Mouse (Mus musculus) MEL (cell line): ENCODE measurements around the gene Srsf6. TPM values are rescaled to one million over a fixed set of nuclear protein-coding genes. Genes with fewer than 3 reads are reported as not detected.
"Not testable (repeated sequence)": the region's sequence is repeated elsewhere in the genome, so short reads cannot be mapped to it uniquely, and the experiment has no call there.

Experiments
- DNase-seq: peaks from one replicate; pipeline ENCODE4 v3.0.0; 2011; ENCODE audit warnings: low read depth, low spot score
- H3K27ac ChIP-seq: 2 replicates; pipeline ENCODE4 v1.5.1; 2012; ENCODE audit warnings: low read depth, mild to moderate bottlenecking, control low read depth, low read length, moderate library complexity; ENCODE audit not compliant: control insufficient read depth
- H3K27me3 ChIP-seq, 2 experiments: fragments of 150-350 bp in 1 of 2; sonication (generic) in 1 of 2; 2 replicates each; pipeline ENCODE4 v1.6.1; 2012; ENCODE audit warnings: low read length in 2 of 2, mild to moderate bottlenecking in 2 of 2, improper control_type of control experiment in 1 of 2, moderate library complexity in 1 of 2; ENCODE audit not compliant: insufficient read depth in 2 of 2, control insufficient read depth in 1 of 2
- H3K36me3 ChIP-seq, 2 experiments: 2 replicates each; pipeline ENCODE4 v1.6.1; 2012 to 2014; ENCODE audit warnings: low read length in 2 of 2, improper control_type of control experiment in 1 of 2, inconsistent platforms in 1 of 2, mild to moderate bottlenecking in 1 of 2; ENCODE audit not compliant: insufficient read depth in 2 of 2, control insufficient read depth in 1 of 2
- H3K4me1 ChIP-seq, 2 experiments: fragments of 150-350 bp in 1 of 2; sonication (generic) in 1 of 2; 2 replicates each; pipeline ENCODE4 v1.6.1; 2012; ENCODE audit warnings: low read length in 2 of 2, improper control_type of control experiment in 1 of 2, mild to moderate bottlenecking in 1 of 2; ENCODE audit not compliant: insufficient read depth in 2 of 2, control insufficient read depth in 1 of 2
- H3K4me3 ChIP-seq, 2 experiments: fragments of 150-350 bp in 1 of 2; sonication (generic) in 1 of 2; 2 replicates each; pipeline ENCODE4 v1.5.1; 2012; ENCODE audit warnings: low read depth in 2 of 2, low read length in 2 of 2, mild to moderate bottlenecking in 2 of 2, moderate library complexity in 2 of 2, control low read depth in 1 of 2, improper control_type of control experiment in 1 of 2; ENCODE audit not compliant: control insufficient read depth in 1 of 2, insufficient read depth in 1 of 2
- H3K79me2 ChIP-seq: 2 replicates; pipeline ENCODE4 v1.6.1; 2012; ENCODE audit warnings: mild to moderate bottlenecking, low read length, moderate library complexity; ENCODE audit not compliant: control insufficient read depth, poor library complexity, insufficient read depth
- H3K9ac ChIP-seq: 2 replicates; pipeline ENCODE4 v1.6.1; 2012; ENCODE audit warnings: low read depth, mild to moderate bottlenecking, control low read depth, low read length, moderate library complexity; ENCODE audit not compliant: control insufficient read depth, poor library complexity, severe bottlenecking
- H3K9me3 ChIP-seq: fragments of 150-350 bp; sonication (generic); replicated peaks from 2 replicates; pipeline ENCODE4 v1.6.1; 2012; ENCODE audit warnings: mild to moderate bottlenecking, low read length, improper control_type of control experiment, moderate library complexity; ENCODE audit not compliant: insufficient read depth
- BHLHE40 ChIP-seq: IDR thresholded peaks from 2 replicates; pipeline ENCODE4 v1.6.1; 2012; ENCODE audit warnings: low read depth, mild to moderate bottlenecking, inconsistent platforms, low read length, improper control_type of control experiment, borderline replicate concordance
- CHD2 ChIP-seq: IDR thresholded peaks from 2 replicates; pipeline ENCODE4 v1.6.1; 2011; ENCODE audit warnings: low read length, improper control_type of control experiment
- CTCF ChIP-seq, 3 experiments: IDR thresholded peaks in 2 of 3; conservative IDR thresholded peaks in 1 of 3; 2 replicates each; pipeline ENCODE4 v1.5.1; 2011 to 2012; ENCODE audit warnings: low read length in 3 of 3, low read depth in 2 of 3, mild to moderate bottlenecking in 2 of 3, improper control_type of control experiment in 1 of 3, inconsistent platforms in 1 of 3, mixed read lengths in 1 of 3, moderate library complexity in 1 of 3; ENCODE audit not compliant: control insufficient read depth in 1 of 3, insufficient read depth in 1 of 3, poor library complexity in 1 of 3, severe bottlenecking in 1 of 3
- ETS1 ChIP-seq: IDR thresholded peaks from 2 replicates; pipeline ENCODE4 v1.6.1; 2012; ENCODE audit warnings: low read depth, mild to moderate bottlenecking, inconsistent platforms, low read length, improper control_type of control experiment, moderate library complexity
- GABPA ChIP-seq: IDR thresholded peaks from 2 replicates; pipeline ENCODE4 v1.6.1; 2012; ENCODE audit warnings: low read depth, mild to moderate bottlenecking, inconsistent platforms, low read length, improper control_type of control experiment, moderate library complexity
- HCFC1 ChIP-seq: IDR thresholded peaks from 2 replicates; pipeline ENCODE4 v1.6.1; 2012; ENCODE audit warnings: low read depth, mild to moderate bottlenecking, inconsistent platforms, low read length, improper control_type of control experiment, moderate library complexity
- JUND ChIP-seq: IDR thresholded peaks from 2 replicates; pipeline ENCODE4 v1.6.1; 2011; ENCODE audit warnings: low read depth, mild to moderate bottlenecking, improper control_type of control experiment, low read length
- MAFK ChIP-seq: IDR thresholded peaks from 2 replicates; pipeline ENCODE4 v1.6.1; 2011; ENCODE audit warnings: low read depth, mild to moderate bottlenecking, low read length, improper control_type of control experiment, borderline replicate concordance
- MAX ChIP-seq: IDR thresholded peaks from 2 replicates; pipeline ENCODE4 v1.6.1; 2011; ENCODE audit warnings: low read length, improper control_type of control experiment
- MAZ ChIP-seq: IDR thresholded peaks from 2 replicates; pipeline ENCODE4 v1.6.1; 2012; ENCODE audit warnings: low read depth, mild to moderate bottlenecking, inconsistent platforms, low read length, improper control_type of control experiment
- MXI1 ChIP-seq: IDR thresholded peaks from 2 replicates; pipeline ENCODE4 v1.6.1; 2011; ENCODE audit warnings: mild to moderate bottlenecking, low read depth, low read length, improper control_type of control experiment
- POLR2AphosphoS2 ChIP-seq: IDR thresholded peaks from 2 replicates; pipeline ENCODE4 v1.6.1; 2011; ENCODE audit warnings: low read length, improper control_type of control experiment
- POLR2AphosphoS5 ChIP-seq: IDR thresholded peaks from 2 replicates; pipeline ENCODE4 v1.6.1; 2012; ENCODE audit warnings: low read depth, borderline replicate concordance, mild to moderate bottlenecking, inconsistent platforms, low read length, moderate library complexity, mixed read lengths
- RAD21 ChIP-seq: IDR thresholded peaks from 2 replicates; pipeline ENCODE4 v1.6.1; 2011; ENCODE audit warnings: mild to moderate bottlenecking, low read depth, low read length, improper control_type of control experiment
- UBTF ChIP-seq: IDR thresholded peaks from 2 replicates; pipeline ENCODE4 v1.6.1; 2012; ENCODE audit warnings: low read depth, mild to moderate bottlenecking, inconsistent platforms, low read length, improper control_type of control experiment, moderate library complexity, borderline replicate concordance; ENCODE audit not compliant: insufficient read depth
- USF2 ChIP-seq, 2 experiments: IDR thresholded peaks; 2 replicates each; pipeline ENCODE4 v1.6.1; 2011 to 2012; ENCODE audit warnings: improper control_type of control experiment in 2 of 2, low read length in 2 of 2, borderline replicate concordance in 1 of 2, inconsistent platforms in 1 of 2, low read depth in 1 of 2, mild to moderate bottlenecking in 1 of 2; ENCODE audit not compliant: insufficient read depth in 1 of 2
- ZNF384 ChIP-seq: IDR thresholded peaks from 2 replicates; pipeline ENCODE4 v1.6.1; 2012; ENCODE audit warnings: low read depth, mild to moderate bottlenecking, inconsistent platforms, low read length, improper control_type of control experiment
- polyA plus RNA-seq, 2 experiments: library from polyadenylated mRNA; stranded (reverse) in 1 of 2; unstranded in 1 of 2; fragments of >175 nt in 1 of 2; fragments of >200 nt in 1 of 2; gene quantifications; 2 replicates each; pipeline versions ENCODE4 v1.2.1 to v1.2.4; 2012; ENCODE audit warnings: low replicate concordance in 2 of 2, low read depth in 1 of 2; ENCODE audit not compliant: insufficient read length in 2 of 2, insufficient read depth in 1 of 2, missing spikeins in 1 of 2
- total RNA-seq: library from RNA; depleted of rRNA; stranded (reverse); fragments of 300-350 nt; gene quantifications from 2 replicates; pipeline ENCODE4 v1.2.3, GENCODE M21; 2012

The Srsf6 gene
- total and polyA plus RNA-seq, 3 experiments, result 69.2 to 284 (median 173) TPM

GRCm38 (mm10) chr2:162889731-162890130 lies 41.6 kb upstream of the Srsf6 start:
- no peaks in the 10 kb centered on the region for H3K79me2 ChIP-seq
- no peak for DNase-seq
- H3K4me3 ChIP-seq, result no peak overlapping the region
- H3K27me3 ChIP-seq, result no peaks in the 10 kb centered on the region
- H3K9ac ChIP-seq, result no peak overlapping the region
- H3K9me3 ChIP-seq, result no peaks in the 10 kb centered on the region
- H3K36me3 ChIP-seq, result no peaks in the 10 kb centered on the region
- TF ChIP-seq BHLHE40 (no peak), MXI1 (no peak), RAD21 (no peak), CTCF (IDR thresholded peaks at IDR 0.05 in 2 of 3, conservative IDR thresholded peaks at IDR 0.05 in 1 of 3; ENCODE audit: control insufficient read depth in 1 of 3, insufficient read depth in 1 of 3, low read depth in 2 of 3, low read length in 3 of 3, poor library complexity in 1 of 3, severe bottlenecking in 1 of 3) (no peak), JUND (no peak), POLR2AphosphoS5 (no peak), USF2 (IDR thresholded peaks at IDR 0.05; ENCODE audit: borderline replicate concordance in 1 of 2, insufficient read depth in 1 of 2, low read depth in 1 of 2, low read length in 2 of 2) (no peak), CHD2 (no peak), MAFK (no peak), POLR2AphosphoS2 (no peak), UBTF (no peak), ZNF384 (no peak), MAZ (no peak), HCFC1 (no peak), GABPA (no peak), MAX (no peak), ETS1 (no peak)
- H3K4me1 ChIP-seq, result no peaks in the 10 kb centered on the region
- no peak overlapping the region for H3K27ac ChIP-seq

GRCm38 (mm10) chr2:162892979-162893378 lies 38.3 kb upstream of the Srsf6 start:
- not testable (repeated sequence) for H3K79me2 ChIP-seq, H3K36me3 ChIP-seq, DNase-seq, H3K9me3 ChIP-seq, H3K27me3 ChIP-seq, H3K9ac ChIP-seq, H3K4me1 ChIP-seq, H3K27ac ChIP-seq, H3K4me3 ChIP-seq

- not testable (repeated sequence) for H3K4me3 ChIP-seq, H3K9ac ChIP-seq, H3K27ac ChIP-seq, H3K4me1 ChIP-seq, H3K9me3 ChIP-seq, H3K79me2 ChIP-seq, DNase-seq, H3K27me3 ChIP-seq, H3K36me3 ChIP-seq
These were observed 32.1 kb upstream of the Srsf6 start for GRCm38 (mm10) chr2:162899256-162899655.
